Mouse (Mus musculus) hindbrain, embryonic 15.5 days (tissue): ENCODE measurements around the gene Rps6ka1. TPM values are rescaled to one million over a fixed set of nuclear protein-coding genes. Genes with fewer than 3 reads are reported as not detected.

Source experiments
- ATAC-seq: fragments of 200-750 bp; cut with Nextera tagmentation; 2 replicates; pipeline ENCODE4 v1.8.0; 2017; ENCODE audit warnings: low read depth, moderate number of reproducible peaks, moderate TSS enrichment; ENCODE audit not compliant: low FRiP score
- H3K27ac ChIP-seq: fragments of 300-500 bp; sonication (generic); replicated peaks from 2 replicates; pipeline ENCODE4 v1.5.1; 2015; ENCODE audit warnings: mild to moderate bottlenecking, inconsistent platforms
- H3K27me3 ChIP-seq: fragments of 300-500 bp; sonication (generic); 2 replicates; pipeline ENCODE4 v1.6.1; 2015; ENCODE audit warnings: control low read depth, inconsistent platforms
- H3K36me3 ChIP-seq: fragments of 300-500 bp; sonication (generic); 2 replicates; pipeline ENCODE4 v1.6.1; 2015; ENCODE audit warnings: control low read depth, inconsistent platforms
- H3K4me1 ChIP-seq: fragments of 300-500 bp; sonication (generic); replicated peaks from 2 replicates; pipeline ENCODE4 v1.6.1; 2015; ENCODE audit warnings: control low read depth, inconsistent platforms
- H3K4me2 ChIP-seq: fragments of 300-500 bp; sonication (generic); 2 replicates; pipeline ENCODE4 v1.6.1; 2015; ENCODE audit warnings: moderate library complexity, mild to moderate bottlenecking, inconsistent platforms
- H3K4me3 ChIP-seq: fragments of 300-500 bp; sonication (generic); 2 replicates; pipeline ENCODE4 v1.5.1; 2015; ENCODE audit warnings: mild to moderate bottlenecking, inconsistent platforms
- H3K9ac ChIP-seq: fragments of 300-500 bp; sonication (generic); 2 replicates; pipeline ENCODE4 v1.6.1; 2015; ENCODE audit warnings: inconsistent platforms
- H3K9me3 ChIP-seq: fragments of 300-500 bp; sonication (generic); 2 replicates; pipeline ENCODE4 v1.6.1; 2016; ENCODE audit warnings: control low read depth, inconsistent platforms
- WGBS: fragments of 180-500 bp; shearing (Covaris S2); methylation state at CpG from one replicate; pipeline ENCODE4 v1.1.7; 2015; 5-methylcytosine and 5-hydroxymethylcytosine counted together
- polyA plus RNA-seq: library from polyadenylated mRNA; unstranded; fragments of >200 nt; fragmentation: Nextera tagmentation; extraction: Ambion mirVana; gene quantifications from 2 replicates; pipeline ENCODE4 v1.2.1, GENCODE M21; 2015

Rps6ka1 gene
- polyA plus RNA-seq, 1 experiment from 2014 or later, result 25.0 TPM

- ATAC-seq, result no peak
- no peaks in the 10 kb centered on the region for H3K9me3 ChIP-seq
- H3K4me1 ChIP-seq, result peaks cover 5% of the 10 kb centered on the region; the same call in 1 of the 2 replicates
- no peak overlapping the region for H3K4me3 ChIP-seq
- H3K4me2 ChIP-seq, result 0 out of 2 replicates have a peak overlapping the region, but pooled peaks have one; percentile 3
- WGBS, result 37% methylated on average over 25 of the region's 25 CpGs
- H3K27ac ChIP-seq, result no peak overlapping the region
- H3K36me3 ChIP-seq, result no peaks in the 10 kb centered on the region
- H3K27me3 ChIP-seq, result no peaks in the 10 kb centered on the region
- H3K9ac ChIP-seq, result no peak overlapping the region
Observed at GRCm38 (mm10) chr4:133827887-133828794, 59.5 kb downstream of the Rps6ka1 start.

- no peak overlapping the region for H3K4me2 ChIP-seq
- no peak overlapping the region for H3K4me3 ChIP-seq
- H3K9me3 ChIP-seq, result no peaks in the 10 kb centered on the region
- WGBS, result 87% methylated on average over 6 of the region's 6 CpGs
- H3K9ac ChIP-seq, result no peak overlapping the region
- no peak overlapping the region for H3K27ac ChIP-seq
- ATAC-seq, result no peak
- no peaks in the 10 kb centered on the region for H3K27me3 ChIP-seq
- no peaks in the 10 kb centered on the region for H3K36me3 ChIP-seq
- peaks cover 5% of the 10 kb centered on the region; the same call in 1 of the 2 replicates for H3K4me1 ChIP-seq
Observed at GRCm38 (mm10) chr4:133827354-133827753, 60.2 kb downstream of the Rps6ka1 start.

GRCm38 (mm10) chr4:133825731-133826130, 61.9 kb downstream of the Rps6ka1 start:
- ATAC-seq, result no peak
- no peak overlapping the region for H3K9ac ChIP-seq
- peaks cover 5% of the 10 kb centered on the region; the same call in 1 of the 2 replicates for H3K4me1 ChIP-seq
- H3K9me3 ChIP-seq, result no peaks in the 10 kb centered on the region
- 54% methylated on average over 3 of the region's 3 CpGs for WGBS
- no peak overlapping the region for H3K4me3 ChIP-seq
- no peaks in the 10 kb centered on the region for H3K36me3 ChIP-seq
- no peak overlapping the region for H3K4me2 ChIP-seq
- no peaks in the 10 kb centered on the region for H3K27me3 ChIP-seq
- no peak overlapping the region for H3K27ac ChIP-seq

GRCm38 (mm10) chr4:133820806-133821560, 66.6 kb downstream of the Rps6ka1 start:
- H3K27ac ChIP-seq, result no peak overlapping the region
- H3K27me3 ChIP-seq, result 0 out of 2 replicates have a peak, but pooled peaks cover 2% of the 10 kb centered on the region
- H3K36me3 ChIP-seq, result no peaks in the 10 kb centered on the region
- H3K9ac ChIP-seq, result no peak overlapping the region
- H3K4me3 ChIP-seq, result no peak overlapping the region
- ATAC-seq, result no peak
- H3K9me3 ChIP-seq, result no peaks in the 10 kb centered on the region
- WGBS, result 52% methylated on average over 9 of the region's 9 CpGs
- H3K4me2 ChIP-seq, result no peak overlapping the region
- H3K4me1 ChIP-seq, result peaks cover 2% of the 10 kb centered on the region

GRCm38 (mm10) chr4:133820166-133820565, 67.4 kb downstream of the Rps6ka1 start:
- Histone ChIP-seq H3K36me3 (no peaks in the 10 kb centered on the region), H3K4me3 (no peak overlapping the region), H3K4me1 (peaks cover 9% of the 10 kb centered on the region), H3K9me3 (no peaks in the 10 kb centered on the region), H3K9ac (no peak overlapping the region), H3K27ac (no peak overlapping the region), H3K4me2 (no peak overlapping the region), H3K27me3 (0 out of 2 replicates have a peak, but pooled peaks cover 3% of the 10 kb centered on the region)
- ATAC-seq, result no peak
- WGBS, result 44% methylated on average over 4 of the region's 4 CpGs

GRCm38 (mm10) chr4:133817356-133817755, 70.2 kb downstream of the Rps6ka1 start:
- 87% methylated on average over 5 of the region's 5 CpGs for WGBS
- H3K4me3 ChIP-seq, result no peak overlapping the region
- ATAC-seq, result no peak
- no peaks in the 10 kb centered on the region for H3K36me3 ChIP-seq
- no peak overlapping the region for H3K27ac ChIP-seq
- 0 out of 2 replicates have a peak, but pooled peaks cover 3% of the 10 kb centered on the region for H3K27me3 ChIP-seq
- no peaks in the 10 kb centered on the region for H3K9me3 ChIP-seq
- H3K4me2 ChIP-seq, result no peak overlapping the region
- peaks cover 23% of the 10 kb centered on the region for H3K4me1 ChIP-seq
- no peak overlapping the region for H3K9ac ChIP-seq

GRCm38 (mm10) chr4:133816504-133816875, 71.1 kb downstream of the Rps6ka1 start:
- H3K9me3 ChIP-seq, result no peaks in the 10 kb centered on the region
- H3K4me1 ChIP-seq, result peaks cover 23% of the 10 kb centered on the region
- 0 out of 2 replicates have a peak, but pooled peaks cover 3% of the 10 kb centered on the region for H3K27me3 ChIP-seq
- H3K4me3 ChIP-seq, result no peak overlapping the region
- WGBS, result 34% methylated on average over 7 of the region's 7 CpGs
- no peak overlapping the region for H3K27ac ChIP-seq
- no peak overlapping the region; the same call in 1 of the 2 replicates for H3K4me2 ChIP-seq
- no peak overlapping the region for H3K9ac ChIP-seq
- H3K36me3 ChIP-seq, result no peaks in the 10 kb centered on the region
- no peak for ATAC-seq

- Histone ChIP-seq H3K9me3 (no peaks in the 10 kb centered on the region), H3K4me1 (peaks cover 23% of the 10 kb centered on the region), H3K27ac (peak overlapping the region; percentile 42), H3K36me3 (no peaks in the 10 kb centered on the region), H3K27me3 (0 out of 2 replicates have a peak, but pooled peaks cover 3% of the 10 kb centered on the region), H3K4me2 (peak overlapping the region; percentile 67; the same call in 1 of the 2 replicates), H3K9ac (0 out of 2 replicates have a peak overlapping the region, but pooled peaks have one; percentile 3), H3K4me3 (no peak overlapping the region)
- no peak for ATAC-seq
- WGBS, result 7% methylated on average over 16 of the region's 16 CpGs
Observed at GRCm38 (mm10) chr4:133815635-133816503, 71.7 kb downstream of the Rps6ka1 start.

- H3K36me3 ChIP-seq, result no peaks in the 10 kb centered on the region
- WGBS, result 6% methylated on average over 25 of the region's 25 CpGs
- no peaks in the 10 kb centered on the region for H3K9me3 ChIP-seq
- H3K4me1 ChIP-seq, result peaks cover 23% of the 10 kb centered on the region
- peak overlapping the region; percentile 78; the same call in 1 of the 2 replicates for H3K9ac ChIP-seq
- peak overlapping the region; percentile 99 for H3K27ac ChIP-seq
- ATAC-seq, result no peak
- 0 out of 2 replicates have a peak, but pooled peaks cover 3% of the 10 kb centered on the region for H3K27me3 ChIP-seq
- H3K4me2 ChIP-seq, result peak overlapping the region; percentile 67
- peak overlapping the region; percentile 66 for H3K4me3 ChIP-seq
Observed at GRCm38 (mm10) chr4:133814804-133815515, 72.6 kb downstream of the Rps6ka1 start.

- 0 out of 2 replicates have a peak, but pooled peaks cover 3% of the 10 kb centered on the region for H3K27me3 ChIP-seq
- H3K9ac ChIP-seq, result peak overlapping the region; percentile 78
- H3K4me2 ChIP-seq, result peak overlapping the region; percentile 67
- ATAC-seq, result peak; percentile 58; the same call in 1 of the 2 replicates
- H3K4me3 ChIP-seq, result peak overlapping the region; percentile 66
- H3K9me3 ChIP-seq, result no peaks in the 10 kb centered on the region
- peaks cover 23% of the 10 kb centered on the region for H3K4me1 ChIP-seq
- no peaks in the 10 kb centered on the region for H3K36me3 ChIP-seq
- WGBS, result under 1% methylated on average over 59 of the region's 80 CpGs
- H3K27ac ChIP-seq, result peak overlapping the region; percentile 99
Observed at GRCm38 (mm10) chr4:133813992-133814803, 73.4 kb downstream of the Rps6ka1 start.
